Mouse (Mus musculus) WW6 (cell line): ENCODE data around the gene Nek5.

Experiments
- DNase-seq: peaks from one replicate; pipeline ENCODE4 v3.0.0-alpha.2; 2013; ENCODE audit warnings: low read depth, low spot score

The Nek5 gene

GRCm38 (mm10) chr8:22089226-22089625, 35.6 kb downstream of the Nek5 start:
- no peak for DNase-seq

GRCm38 (mm10) chr8:22079313-22080007, 45.4 kb downstream of the Nek5 start:
- DNase-seq = no peak

- DNase-seq = no peak
Measured at GRCm38 (mm10) chr8:22061126-22061525, 63.7 kb downstream of the Nek5 start.

GRCm38 (mm10) chr8:22060446-22060889, 64.4 kb downstream of the Nek5 start, which contains the start of gene Alg11:
Alg11 (plus strand) TSS chr8:22060721.
- DNase-seq = peak; percentile 99

GRCm38 (mm10) chr8:22059821-22060445, 64.9 kb downstream of the Nek5 start, which contains the start of gene Atp7b:
Atp7b (minus strand) TSS chr8:22060305.
- DNase-seq = no peak

- no peak for DNase-seq
Measured at GRCm38 (mm10) chr8:22059153-22059738, 65.6 kb downstream of the Nek5 start.

GRCm38 (mm10) chr8:22058368-22058767, 66.5 kb downstream of the Nek5 start:
- no peak for DNase-seq

- DNase-seq = no peak
Measured at GRCm38 (mm10) chr8:22056850-22057249, 68.0 kb downstream of the Nek5 start.

GRCm38 (mm10) chr8:22055492-22055877, 69.4 kb downstream of the Nek5 start:
- no peak for DNase-seq

- no peak for DNase-seq
Measured at GRCm38 (mm10) chr8:22054674-22055491, 70.0 kb downstream of the Nek5 start.

GRCm38 (mm10) chr8:22047699-22048464, 77.0 kb downstream of the Nek5 start:
- peak; percentile 58 for DNase-seq

- DNase-seq = no peak
Measured at GRCm38 (mm10) chr8:22043706-22044105, 81.1 kb downstream of the Nek5 start.

GRCm38 (mm10) chr8:22042515-22042914, 82.3 kb downstream of the Nek5 start:
- no peak for DNase-seq

- no peak for DNase-seq
Measured at GRCm38 (mm10) chr8:22040153-22040509, 84.7 kb downstream of the Nek5 start.

- no peak for DNase-seq
Measured at GRCm38 (mm10) chr8:22039468-22040152, 85.2 kb downstream of the Nek5 start.

- no peak for DNase-seq
Measured at GRCm38 (mm10) chr8:22037022-22037421, 87.8 kb downstream of the Nek5 start.

GRCm38 (mm10) chr8:22036137-22036536, 88.7 kb downstream of the Nek5 start:
- DNase-seq = no peak

GRCm38 (mm10) chr8:22030990-22031389, 93.9 kb downstream of the Nek5 start:
- no peak for DNase-seq

GRCm38 (mm10) chr8:22028973-22029372, 95.9 kb downstream of the Nek5 start:
- no peak for DNase-seq

- no peak for DNase-seq
Measured at GRCm38 (mm10) chr8:22025241-22025640, 99.6 kb downstream of the Nek5 start.
